Mouse (Mus musculus) brain, embryonic 14.5 days (tissue): Measurements from ENCODE around the gene Slc26a3.

Source experiments
- CTCF ChIP-seq: fragments of 200-500 bp; IDR thresholded peaks from 2 replicates; pipeline ENCODE4 v1.5.1; 2012; ENCODE audit warnings: inconsistent platforms, mild to moderate bottlenecking, moderate library complexity, borderline replicate concordance; ENCODE audit not compliant: insufficient read depth, insufficient read length; ENCODE audit errors: extremely low read depth
- POLR2A ChIP-seq: fragments of 200-500 bp; IDR thresholded peaks from 2 replicates; pipeline ENCODE4 v1.6.1; 2012; ENCODE audit warnings: mild to moderate bottlenecking, inconsistent platforms, borderline replicate concordance; ENCODE audit not compliant: poor library complexity, insufficient read depth, insufficient read length, severe bottlenecking; ENCODE audit errors: extremely low read depth

- TF ChIP-seq POLR2A: no peak
- no peak for TF ChIP-seq CTCF
These were observed 40.3 kb upstream of the Slc26a3 start for GRCm38 (mm10) chr12:31350191-31350943.
